Mouse (Mus musculus): Measurements from ENCODE around the gene Baiap2.

GRCm38 (mm10) chr11:120045839-120046552 is 103.4 kb downstream of the Baiap2 start:
- TF ChIP-seq CTCF (conservative IDR thresholded peaks at IDR 0.05 in 1 of 2, IDR thresholded peaks at IDR 0.05 in 1 of 2; ENCODE audit: low read depth in 2 of 2, low read length in 2 of 2) (no peak), POLR2AphosphoS2 (IDR thresholded peaks at IDR 0.05; ENCODE audit: low read depth, low read length) (no peak), MEF2A (IDR thresholded peaks at IDR 0.05; ENCODE audit: borderline replicate concordance, low read depth, low read length) (no peak), EP300 (IDR thresholded peaks at IDR 0.05; ENCODE audit: low read length) (no peak), MAZ (IDR thresholded peaks at IDR 0.05; ENCODE audit: low read depth, low read length) (no peak), ZKSCAN1 (IDR thresholded peaks at IDR 0.05; ENCODE audit: borderline replicate concordance, low read depth, low read length) (no peak), ZNF384 (IDR thresholded peaks at IDR 0.05; ENCODE audit: low read depth, low read length) (no peak), ELF1 (IDR thresholded peaks at IDR 0.05; ENCODE audit: low read depth, low read length) (no peak), SMC3 (IDR thresholded peaks at IDR 0.05; ENCODE audit: low read depth, low read length) (no peak)

Measured in CH12.LX (cell line).